Mouse (Mus musculus): ENCODE results near the gene Mrm3.

Gene Mrm3

GRCm38 (mm10) chr11:76252036-76252435 is 8.5 kb downstream of the Mrm3 start:
- in situ Hi-C loops (cut with MboI; ENCODE audit: low sequenced_read_pairs): no loop called here

DNA sequence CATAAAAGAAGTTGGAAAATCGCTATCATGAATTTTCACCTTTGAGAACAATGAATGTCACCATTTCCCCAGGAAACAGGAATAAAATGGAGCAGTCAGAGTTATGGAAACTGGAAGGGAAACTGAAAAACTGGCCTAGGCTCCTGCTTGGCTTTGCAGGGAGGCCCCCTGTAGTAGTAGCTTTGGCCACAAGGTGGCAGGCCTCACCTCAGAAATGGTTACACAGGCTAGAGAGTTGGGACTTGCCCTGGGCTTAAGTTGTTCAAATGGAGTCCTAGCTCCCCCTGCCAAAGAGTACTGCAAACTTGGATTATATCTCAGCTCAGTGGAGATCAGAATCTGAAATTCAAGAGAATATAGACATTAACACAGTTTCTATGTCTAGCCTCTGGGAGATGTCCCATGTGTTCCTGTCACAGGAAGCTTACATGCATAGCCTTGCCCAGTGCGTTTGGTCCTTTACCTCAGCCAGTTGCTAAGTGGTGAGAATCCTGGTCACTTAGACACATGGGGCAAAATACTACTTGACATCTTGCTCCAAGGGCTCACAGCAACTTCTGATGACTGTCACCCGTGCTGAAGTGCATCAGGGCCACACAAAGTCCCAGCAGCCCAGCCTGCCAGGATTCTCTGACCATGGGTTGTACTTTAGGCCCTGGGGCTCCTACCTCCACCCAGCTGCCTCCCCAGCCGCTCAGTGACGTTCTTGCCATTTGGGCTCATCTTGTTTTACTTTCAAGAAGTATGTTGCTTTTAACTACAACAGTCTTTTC is 9.8 kb downstream of the Mrm3 start:
- in situ Hi-C loops (cut with MboI; ENCODE audit: low sequenced_read_pairs): no loop called here

DNA sequence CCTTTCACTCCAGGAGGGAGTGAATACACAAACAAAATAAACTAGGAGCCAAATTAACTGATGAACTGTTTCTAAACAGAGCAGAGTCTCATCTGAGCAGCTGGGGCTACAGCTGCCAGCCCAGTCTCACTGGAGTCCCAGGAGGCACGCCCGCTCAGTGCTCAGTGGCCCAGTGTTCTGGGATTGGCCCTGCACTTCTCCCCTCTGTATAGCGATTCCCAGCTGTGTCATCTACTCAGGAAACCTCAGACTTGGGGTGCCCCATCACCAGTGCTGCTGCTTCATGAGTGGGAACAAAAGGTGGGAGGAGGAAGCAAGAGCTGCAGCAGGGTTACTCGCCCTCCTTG is 10.4 kb downstream of the Mrm3 start:
- in situ Hi-C loops (cut with MboI; ENCODE audit: low sequenced_read_pairs): no loop called here

GRCm38 (mm10) chr11:76255431-76256001 is 12.0 kb downstream of the Mrm3 start:
- in situ Hi-C loops (cut with MboI; ENCODE audit: low sequenced_read_pairs): loop anchor here (5.0 kb wide), 1 partner anchor 142 kb away; the partner anchor contains the start of gene Nxn

- in situ Hi-C loops (cut with MboI; ENCODE audit: low sequenced_read_pairs): loop anchor here (5.0 kb wide), 1 partner anchor 141 kb away; the partner anchor contains the start of gene Nxn
Measured at GRCm38 (mm10) chr11:76256129-76256528, 12.6 kb downstream of the Mrm3 start.

DNA sequence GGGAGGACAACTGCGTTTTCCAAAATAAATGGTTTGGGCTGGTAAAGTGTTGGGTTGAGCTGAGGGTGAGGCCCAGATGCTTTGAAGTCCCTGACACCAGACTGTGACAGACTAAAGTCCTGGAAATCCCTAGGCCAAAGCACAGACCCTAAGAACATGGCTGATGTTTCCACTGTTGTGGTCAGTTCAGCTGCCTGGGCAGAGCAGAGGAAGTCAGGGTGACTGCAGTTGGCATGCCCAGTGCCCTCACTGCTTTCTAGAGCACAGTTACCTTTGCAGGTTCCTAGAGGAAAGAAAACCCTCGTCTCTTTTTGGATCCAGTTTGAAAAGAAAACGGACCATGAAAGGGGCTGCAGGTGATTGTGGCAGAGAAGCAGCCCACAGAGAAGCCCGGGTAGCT is 13.9 kb downstream of the Mrm3 start:
- in situ Hi-C loops (cut with MboI; ENCODE audit: low sequenced_read_pairs): loop anchor here (5.0 kb wide), 1 partner anchor 140 kb away; the partner anchor contains the start of gene Nxn

DNA sequence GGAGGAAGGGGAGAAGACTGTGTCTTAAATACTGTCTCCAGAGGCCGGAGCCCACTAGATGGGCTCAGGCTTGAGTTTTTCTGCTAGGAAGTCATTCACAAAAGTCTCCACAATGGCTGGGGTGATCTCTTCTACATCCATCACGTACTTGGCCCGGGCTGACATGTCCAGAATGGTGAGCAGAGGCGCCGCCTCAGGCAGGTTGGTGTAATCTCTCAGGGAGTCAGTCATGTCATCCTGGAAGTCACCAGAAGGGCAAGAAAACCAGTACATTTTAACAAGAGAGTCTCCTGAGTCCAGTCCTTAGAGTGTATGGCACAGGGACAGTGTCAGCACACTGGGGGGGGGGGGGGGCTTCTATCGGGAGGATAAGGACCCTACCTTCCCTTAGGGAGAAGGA is 15.0 kb downstream of the Mrm3 start:
- in situ Hi-C loops (cut with MboI; ENCODE audit: low sequenced_read_pairs): loop anchor here (5.0 kb wide), 1 partner anchor 139 kb away; the partner anchor contains the start of gene Nxn

DNA sequence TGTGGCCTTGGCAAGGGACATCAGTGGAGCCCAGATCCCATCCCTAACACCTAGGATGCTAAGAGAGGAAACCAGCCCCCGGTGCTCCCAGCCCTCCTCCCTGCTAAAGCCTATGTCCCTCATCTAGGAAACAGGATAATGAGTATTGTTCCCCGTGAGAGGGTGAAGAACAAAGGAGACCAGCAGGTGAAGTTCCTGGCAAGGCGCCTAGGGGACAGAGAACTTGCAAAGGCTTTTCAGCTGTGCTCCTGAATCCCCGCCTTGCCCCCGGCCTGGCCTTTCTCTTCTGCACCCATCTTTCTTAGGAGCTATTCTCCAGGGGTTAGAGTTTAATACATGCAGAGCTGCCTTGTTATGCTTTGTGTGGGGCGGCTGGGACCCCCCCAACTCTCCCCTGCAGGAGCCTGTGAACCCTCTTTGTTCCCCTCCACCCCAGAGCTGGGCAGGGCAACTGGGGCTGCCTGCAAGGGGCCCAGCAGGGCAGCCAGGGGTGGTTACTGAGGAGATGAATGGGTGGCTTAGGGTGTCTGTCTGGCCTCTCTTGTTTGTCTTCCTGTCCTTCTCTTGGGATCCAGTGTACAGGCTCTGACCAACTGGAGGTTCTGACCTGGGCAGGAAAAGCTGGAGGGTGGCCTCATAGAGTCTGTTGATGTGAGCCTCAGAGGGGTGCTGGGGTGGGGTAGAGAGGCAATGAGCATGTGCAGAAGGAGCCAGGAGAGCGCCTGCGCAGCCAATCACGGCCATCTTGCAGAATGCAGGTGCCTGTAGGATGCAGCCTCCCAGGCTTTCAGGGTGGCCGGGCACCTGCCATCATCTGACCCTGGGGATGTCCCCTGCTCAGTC is 16.9 kb downstream of the Mrm3 start:
- in situ Hi-C loops (cut with MboI; ENCODE audit: low sequenced_read_pairs): no loop called here

DNA sequence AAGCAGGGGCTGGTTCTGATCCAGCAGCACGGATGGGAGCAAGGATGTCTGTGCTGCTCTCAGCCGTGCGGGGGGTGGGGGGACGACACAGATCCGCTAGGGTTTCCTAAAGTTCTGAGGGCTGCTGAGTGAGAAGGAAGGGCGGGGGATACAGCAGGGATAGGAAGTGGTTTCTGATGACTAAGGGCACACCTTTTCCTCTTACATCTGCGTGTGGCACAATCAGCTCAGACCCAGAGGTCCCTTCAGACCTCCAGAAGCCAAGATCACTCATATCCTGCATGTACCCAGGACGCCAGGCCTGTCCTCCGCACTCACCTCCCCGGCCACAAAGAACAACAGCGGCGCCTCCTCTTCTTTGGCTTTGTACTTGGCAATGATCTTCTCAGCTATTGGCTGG is 17.7 kb downstream of the Mrm3 start:
- in situ Hi-C loops (cut with MboI; ENCODE audit: low sequenced_read_pairs): no loop called here

- in situ Hi-C loops (cut with MboI; ENCODE audit: low sequenced_read_pairs): no loop called here
Measured at GRCm38 (mm10) chr11:76262611-76263351, 19.3 kb downstream of the Mrm3 start.

DNA sequence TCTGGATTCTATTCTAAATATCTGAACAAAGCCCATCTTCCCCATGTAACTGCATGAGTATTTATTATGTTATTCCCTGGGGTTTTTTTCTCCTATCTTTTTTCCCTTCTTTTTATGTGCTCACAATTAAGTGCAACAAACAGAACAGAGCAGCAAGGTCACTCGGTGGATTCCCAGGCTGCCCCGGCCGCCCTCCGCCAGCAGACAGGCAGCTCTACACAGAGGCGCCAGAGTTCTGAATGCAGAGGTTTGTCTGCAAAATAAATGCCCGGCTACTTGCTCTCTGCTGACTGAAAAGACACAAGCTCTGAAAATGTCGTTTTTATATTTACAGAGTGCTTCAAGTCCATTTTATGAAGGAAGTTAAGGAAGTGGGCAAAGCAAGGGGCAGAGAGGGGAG is 24.0 kb downstream of the Mrm3 start:
- in situ Hi-C loops (cut with MboI; ENCODE audit: low sequenced_read_pairs): no loop called here

DNA sequence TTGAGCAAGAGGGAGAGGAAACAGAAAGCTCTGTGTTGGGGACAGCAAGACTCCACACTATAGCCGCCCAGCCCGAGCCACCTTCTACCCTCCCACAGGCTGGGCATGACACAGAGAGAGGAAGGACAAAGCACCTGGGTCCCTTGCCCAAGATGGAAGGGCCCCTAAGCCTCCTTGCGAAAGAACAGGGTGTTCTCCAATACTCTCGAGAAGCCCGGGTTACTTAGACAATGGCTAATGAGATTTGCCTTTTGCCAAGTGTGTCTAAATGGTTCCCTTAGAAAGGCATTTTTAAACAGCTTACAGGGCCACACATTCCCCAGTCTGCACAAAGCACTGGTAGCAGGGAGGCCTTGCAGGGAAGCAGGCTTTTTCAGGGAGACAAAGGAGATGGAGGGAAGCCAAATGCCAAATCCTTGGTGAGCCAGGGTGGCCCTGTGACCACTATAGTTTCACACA is 24.5 kb downstream of the Mrm3 start:
- in situ Hi-C loops (cut with MboI; ENCODE audit: low sequenced_read_pairs): no loop called here

DNA sequence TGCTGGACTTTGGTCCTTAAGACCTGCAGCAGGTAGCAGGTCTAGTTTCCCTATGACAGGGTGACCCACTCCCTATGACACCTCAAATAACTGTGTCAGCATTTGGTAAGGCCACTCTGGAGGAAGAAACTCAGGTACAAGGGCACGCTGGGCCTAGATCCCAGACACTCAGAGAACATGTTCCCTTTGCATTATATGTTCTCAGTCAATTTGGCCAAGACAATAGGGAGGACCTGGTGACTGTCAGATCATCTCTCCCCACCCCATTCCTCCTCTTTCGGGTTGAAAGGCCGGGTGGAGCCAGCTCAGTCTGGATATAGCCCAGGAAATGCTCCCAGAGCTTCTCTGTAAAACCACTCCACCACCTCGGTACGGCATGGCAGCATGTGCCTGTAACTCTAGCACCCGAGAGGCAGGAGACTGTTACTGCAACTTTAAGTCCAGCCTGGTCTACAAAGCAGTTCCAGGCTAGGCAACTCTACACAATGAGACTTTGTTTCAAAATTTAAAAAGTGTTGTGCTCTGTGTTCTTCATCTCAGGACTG is 25.1 kb downstream of the Mrm3 start:
- in situ Hi-C loops (cut with MboI; ENCODE audit: low sequenced_read_pairs): no loop called here

GRCm38 (mm10) chr11:76272440-76272839 is 28.9 kb downstream of the Mrm3 start:
- in situ Hi-C loops (cut with MboI; ENCODE audit: low sequenced_read_pairs): no loop called here

DNA sequence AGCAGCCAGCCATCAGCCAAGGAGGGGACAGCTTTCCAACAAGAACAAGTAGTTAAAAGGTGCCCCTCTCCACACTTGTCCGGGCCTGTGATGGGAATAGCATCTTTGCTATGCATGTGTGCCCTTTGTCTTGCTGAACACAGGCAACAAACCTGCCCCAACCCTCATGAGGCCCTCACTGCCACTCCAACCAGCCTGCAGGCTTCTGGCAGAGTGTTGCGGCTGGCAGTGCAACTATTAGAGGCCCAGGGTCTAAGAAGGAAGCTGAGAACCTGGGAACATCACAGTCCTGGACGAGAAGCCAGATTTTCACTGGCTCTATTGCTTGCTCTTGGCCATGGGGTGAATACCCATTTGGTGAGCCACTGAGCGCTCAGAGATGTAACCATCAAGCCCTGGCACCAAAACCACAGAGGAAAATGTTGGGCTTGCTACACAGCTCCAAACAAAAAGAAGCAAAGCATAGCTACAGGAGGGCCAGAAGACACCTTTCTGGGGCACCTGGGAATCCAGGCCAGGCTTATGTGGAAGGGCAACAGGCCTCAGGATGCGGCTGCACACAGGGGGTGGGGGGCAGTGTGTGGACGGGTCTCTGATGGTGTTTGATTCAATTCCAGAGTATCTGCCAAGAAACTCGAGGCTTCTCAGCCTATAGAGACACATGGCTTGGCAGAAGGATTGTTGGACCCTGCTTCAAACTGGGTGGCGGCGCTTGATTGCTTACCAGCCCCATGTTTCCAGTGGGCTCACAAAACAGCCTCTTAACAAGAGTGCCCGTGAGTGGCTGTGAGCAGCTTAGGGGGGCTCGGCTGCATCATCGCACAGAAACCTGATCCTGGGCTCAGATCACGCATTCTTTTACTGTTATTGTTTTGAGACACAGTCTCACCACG is 35.7 kb downstream of the Mrm3 start:
- in situ Hi-C loops (cut with MboI; ENCODE audit: low sequenced_read_pairs): no loop called here

- in situ Hi-C loops (cut with MboI; ENCODE audit: low sequenced_read_pairs): no loop called here
Measured at GRCm38 (mm10) chr11:76279971-76280370, 36.5 kb downstream of the Mrm3 start.

GRCm38 (mm10) chr11:76283841-76284240 is 40.3 kb downstream of the Mrm3 start:
- in situ Hi-C loops (cut with MboI; ENCODE audit: low sequenced_read_pairs): no loop called here

- in situ Hi-C loops (cut with MboI; ENCODE audit: low sequenced_read_pairs): no loop called here
Measured at GRCm38 (mm10) chr11:76285431-76286075, 42.0 kb downstream of the Mrm3 start.

GRCm38 (mm10) chr11:76286534-76287126 is 43.1 kb downstream of the Mrm3 start:
- in situ Hi-C loops (cut with MboI; ENCODE audit: low sequenced_read_pairs): no loop called here

Data from CH12F3 (cell line).